Mouse (Mus musculus) bone marrow macrophage, adult 2 months (primary cell): ENCODE data around the gene Rbl1.

Source experiments
- CTCF ChIP-seq: IDR thresholded peaks from 2 replicates; pipeline ENCODE4 v1.5.1; 2012; ENCODE audit warnings: low read depth, mild to moderate bottlenecking, low read length, moderate library complexity
- POLR2A ChIP-seq: IDR thresholded peaks from 2 replicates; pipeline ENCODE4 v1.6.1; 2012; ENCODE audit warnings: mild to moderate bottlenecking, low read depth, low read length, borderline replicate concordance

- TF ChIP-seq POLR2A: no peak
- TF ChIP-seq CTCF: no peak
Observed at GRCm38 (mm10) chr2:157116964-157117363, 87.4 kb downstream of the Rbl1 start.
